Mouse (Mus musculus) neural tube, embryonic 10.5 days (tissue): ENCODE measurements at regions not wholly inside any gene's neighbourhood (a gene's known extent, or its start where the extent isn't known, plus 50 kb on each side); places are given as distances from the start of the nearest gene placed in this dataset.
"Not testable (repeated sequence)": the region's sequence is repeated elsewhere in the genome, so short reads cannot be mapped to it uniquely, and the experiment has no call there.

Source experiments
- DNase-seq: peaks from one replicate; pipeline ENCODE4 v3.0.0-alpha.2; 2017; ENCODE audit warnings: low spot score; ENCODE audit errors: extremely low spot score

GRCm38 (mm10) chr17:93067850-93068249 lies 131.0 kb upstream of the Adcyap1 start:
- not testable (repeated sequence) for DNase-seq

DNA sequence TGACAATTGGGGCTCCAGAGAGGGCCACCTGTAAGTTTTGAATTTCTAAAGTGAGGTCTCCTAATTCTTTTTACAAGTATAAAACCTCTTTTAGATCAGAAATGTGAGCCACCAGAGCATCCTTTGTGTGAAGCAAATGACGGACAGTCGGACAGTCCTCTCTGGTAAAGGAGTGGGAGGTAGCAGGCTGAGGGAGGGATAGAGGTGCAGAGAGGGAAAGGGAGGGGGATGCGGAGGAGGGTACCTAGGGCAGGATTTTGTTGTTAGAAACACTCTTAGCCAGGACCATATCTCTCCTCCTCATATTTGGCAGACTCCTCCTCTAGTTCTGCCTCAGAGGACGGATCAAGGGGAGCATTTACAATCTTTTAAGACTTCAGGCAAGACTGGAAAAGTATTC lies 130.3 kb upstream of the Adcyap1 start:
- DNase-seq: no peak

GRCm38 (mm10) chr17:93084048-93084447 lies 114.8 kb upstream of the Adcyap1 start:
- no peak for DNase-seq

GRCm38 (mm10) chr17:93104516-93104915 lies 94.3 kb upstream of the Adcyap1 start:
- DNase-seq: no peak

DNA sequence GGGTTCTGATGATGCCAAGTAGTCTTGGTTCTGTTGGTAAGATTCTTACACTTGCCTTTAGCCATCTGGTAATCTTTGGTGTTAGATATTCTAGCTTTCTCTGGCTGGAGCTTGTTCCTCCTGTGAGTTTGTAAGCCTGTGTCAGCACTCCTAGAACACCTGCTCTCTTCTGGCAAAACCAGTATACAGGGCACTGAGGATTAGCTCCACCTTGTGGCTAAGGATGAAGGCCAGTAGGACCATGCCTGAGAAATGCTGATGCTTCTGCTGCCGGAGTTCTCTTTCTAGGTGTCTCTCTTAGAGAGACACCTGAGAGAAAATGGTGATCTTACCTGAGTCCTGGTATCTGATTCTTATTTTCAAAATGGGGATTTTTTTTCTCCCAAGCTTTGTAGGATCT lies 58.8 kb upstream of the Adcyap1 start:
- DNase-seq: no peak

- peak; percentile 31 for DNase-seq
Measured at GRCm38 (mm10) chr17:93141125-93141524, 57.7 kb upstream of the Adcyap1 start.
